Mouse (Mus musculus) gastrocnemius, adult 18-20 months (tissue): ENCODE data around the gene Dpp10. TPM values are rescaled to one million over a fixed set of nuclear protein-coding genes. Genes with fewer than 3 reads are reported as not detected.

Experiments used
- DNase-seq: peaks from one replicate; pipeline ENCODE4 v3.0.0; 2021; ENCODE audit warnings: low spot score
- long read RNA-seq, 2 experiments: library from polyadenylated mRNA; stranded (forward); transcript quantifications; one replicate each; pipeline ENCODE4 v2.0.0; 2021
- total RNA-seq, 2 experiments: library from RNA; stranded (reverse); gene quantifications; 2 replicates each; pipeline ENCODE4 v1.2.3; 2021

The Dpp10 gene
- under 1 TPM in 1 of 2 experiments, not detected in 1; 0.28 TPM for total RNA-seq
- long read RNA-seq, experiment 1, result 0 reads
- long read RNA-seq, experiment 2, result 0 reads

GRCm38 (mm10) chr1:124044925-124045640, at the start of gene Dpp10:
Gene Dpp10 (minus strand): TSS chr1:124045559.
- DNase-seq, result no peak

DNA sequence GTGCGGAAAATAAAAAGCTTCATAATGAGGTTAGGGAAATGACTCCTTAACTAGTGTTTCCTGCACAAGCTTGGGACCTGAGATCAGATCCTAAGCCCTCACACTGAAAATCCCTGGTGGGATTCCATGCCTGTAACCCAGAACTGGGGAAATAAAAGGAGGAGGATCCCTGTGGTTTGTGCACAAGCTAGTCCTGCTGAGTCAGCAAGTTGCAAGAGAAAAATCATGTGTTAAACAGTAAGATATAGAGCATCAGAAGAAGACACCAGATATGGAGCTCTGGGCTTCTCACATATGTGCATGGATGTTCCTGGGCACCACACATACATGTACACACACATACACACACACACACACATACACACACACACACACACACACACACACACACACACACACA, 3.2 kb upstream of the Dpp10 start:
- no peak for DNase-seq

DNA sequence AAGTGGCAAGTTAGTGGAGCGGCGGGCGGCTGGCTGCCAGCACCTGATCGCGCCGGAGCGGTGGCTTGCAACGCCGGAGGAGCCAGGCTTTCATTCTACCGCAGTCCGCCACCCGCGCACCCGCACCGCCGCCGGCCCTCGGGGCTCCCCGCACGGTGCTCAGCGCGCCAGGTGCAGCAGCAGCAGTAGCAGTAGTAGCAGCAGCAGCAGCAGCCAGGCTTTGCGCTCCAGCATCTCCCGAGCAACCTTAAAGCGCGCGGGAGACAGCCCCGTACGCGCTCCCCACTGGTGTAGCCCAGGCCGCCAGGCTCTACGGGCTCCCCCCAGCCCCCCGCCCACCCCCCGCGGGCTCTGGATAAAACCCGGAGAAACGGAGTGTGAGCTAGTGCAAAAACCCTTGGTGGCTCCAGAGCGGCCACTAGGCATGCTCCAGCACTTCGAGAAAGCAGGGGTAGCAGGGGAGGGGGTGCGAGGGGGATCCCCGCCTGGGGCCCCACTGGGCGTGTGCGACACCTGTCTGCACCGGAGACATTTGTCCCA, 472 bp upstream of the Dpp10 start:
- no peak for DNase-seq

DNA sequence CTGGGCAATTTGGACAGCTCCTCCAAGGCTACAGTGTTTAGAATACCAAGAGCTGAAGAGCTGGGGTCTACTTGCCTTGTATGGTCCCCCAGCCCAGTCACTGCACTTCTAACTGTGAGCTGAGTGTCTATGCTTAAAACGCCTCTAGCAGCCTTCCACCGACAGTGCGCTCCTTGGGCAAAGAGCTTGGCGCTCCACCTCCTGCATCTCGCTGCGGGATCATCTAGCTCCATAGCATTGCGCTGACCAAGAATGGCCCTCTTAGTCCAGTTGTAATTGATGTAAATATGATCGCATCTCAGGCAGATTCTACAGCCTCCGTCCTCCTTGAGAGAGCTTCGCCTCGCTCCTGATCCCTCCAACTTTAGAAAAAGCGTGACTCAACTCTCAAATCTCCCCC, 1.2 kb downstream of the Dpp10 start:
- DNase-seq, result no peak

- DNase-seq, result no peak
Observed at GRCm38 (mm10) chr1:124043421-124043820, 1.9 kb downstream of the Dpp10 start.

GRCm38 (mm10) chr1:124041559-124041958, 3.8 kb downstream of the Dpp10 start:
- DNase-seq, result no peak

- no peak for DNase-seq
Observed at GRCm38 (mm10) chr1:124035306-124035990, 9.9 kb downstream of the Dpp10 start.

DNA sequence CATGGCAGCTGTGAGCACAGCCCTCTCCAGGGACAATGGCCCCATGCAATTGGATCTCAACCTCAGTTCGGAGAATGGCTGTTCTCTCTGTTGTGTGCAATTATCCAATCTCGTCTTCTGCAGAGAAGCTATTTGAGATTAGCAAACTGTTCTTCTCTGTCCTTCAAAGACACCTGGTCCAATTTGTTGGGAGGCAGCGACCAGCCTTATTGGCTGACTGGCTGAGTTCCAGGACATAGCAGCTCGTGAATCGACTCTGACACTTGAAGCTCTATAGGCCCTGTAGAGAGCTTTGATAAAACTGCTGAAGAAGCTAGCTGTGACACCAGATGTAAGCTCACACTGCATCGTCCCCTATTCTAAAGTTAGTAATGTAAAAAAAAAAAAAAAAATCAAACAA, 12.7 kb downstream of the Dpp10 start:
- no peak for DNase-seq

GRCm38 (mm10) chr1:124031968-124032367, 13.4 kb downstream of the Dpp10 start:
- DNase-seq, result no peak

DNA sequence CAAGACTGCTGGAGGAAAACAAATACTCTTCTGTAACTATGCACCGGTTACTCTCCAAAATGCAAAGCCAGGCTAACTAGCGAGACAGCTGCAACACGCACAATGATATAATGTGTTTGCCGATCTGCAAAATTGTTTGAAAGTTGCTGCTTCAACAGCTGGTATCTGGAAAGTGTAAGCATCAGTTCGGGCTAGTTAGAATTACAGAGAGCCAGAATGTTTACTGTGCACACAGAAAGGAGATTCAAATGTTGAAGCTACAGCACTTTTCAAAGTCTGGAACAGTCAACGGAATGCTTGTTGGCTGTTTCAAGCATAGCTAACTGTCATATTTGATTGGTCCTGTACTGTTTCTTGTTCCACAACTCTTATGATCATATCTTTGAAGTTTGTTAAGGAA, 42.6 kb downstream of the Dpp10 start:
- DNase-seq, result no peak

DNA sequence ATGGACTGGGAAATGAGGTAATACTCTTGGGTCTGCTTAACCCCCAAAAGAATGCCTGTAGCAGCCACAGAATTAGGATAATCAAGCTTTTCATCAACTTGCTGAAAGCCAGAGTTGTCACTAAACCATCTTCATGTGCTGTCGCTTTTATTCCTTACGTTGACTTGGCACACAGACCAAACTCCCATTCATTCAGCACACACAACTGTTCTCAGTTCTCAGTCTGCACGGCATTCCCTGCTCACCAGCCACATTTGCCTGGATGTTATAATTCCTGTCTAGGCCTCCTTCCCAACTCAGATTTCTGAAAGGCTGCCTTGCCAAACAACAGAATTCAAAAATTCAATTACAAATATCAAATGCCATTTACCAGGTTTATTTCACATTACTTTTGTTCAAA, 49.6 kb downstream of the Dpp10 start:
- DNase-seq, result no peak

DNA sequence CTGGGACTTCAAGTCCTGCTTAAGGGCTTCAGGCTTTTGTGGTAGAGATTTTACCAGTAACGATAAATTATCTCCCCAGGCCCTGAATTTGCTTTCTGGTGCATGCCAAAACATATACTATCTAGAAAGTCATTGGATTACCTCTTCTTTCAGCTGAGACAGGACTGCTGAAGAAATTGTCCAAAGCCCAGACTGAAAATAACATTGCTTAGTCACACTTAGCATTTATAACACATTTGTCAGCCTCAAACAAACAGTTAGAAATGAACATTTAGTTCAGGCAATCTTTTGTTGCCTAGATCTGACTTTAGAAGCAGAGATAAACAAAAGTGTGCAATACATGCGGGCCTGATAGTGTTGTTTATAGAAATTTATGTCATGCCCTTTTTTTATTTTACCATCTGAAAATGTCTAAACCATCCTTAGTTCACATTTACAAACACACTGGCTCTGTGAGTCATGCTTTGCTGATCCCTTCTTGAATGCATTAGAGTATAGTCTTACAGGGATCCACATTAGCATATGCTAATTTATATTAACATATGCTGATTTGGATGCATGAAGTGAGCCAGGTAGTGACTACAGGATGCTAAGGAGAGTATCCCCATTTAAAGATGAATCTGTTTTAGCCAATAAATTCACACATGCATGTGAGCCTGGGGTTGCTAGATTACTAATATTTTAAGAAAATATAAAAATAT, 59.9 kb downstream of the Dpp10 start:
- DNase-seq, result no peak

DNA sequence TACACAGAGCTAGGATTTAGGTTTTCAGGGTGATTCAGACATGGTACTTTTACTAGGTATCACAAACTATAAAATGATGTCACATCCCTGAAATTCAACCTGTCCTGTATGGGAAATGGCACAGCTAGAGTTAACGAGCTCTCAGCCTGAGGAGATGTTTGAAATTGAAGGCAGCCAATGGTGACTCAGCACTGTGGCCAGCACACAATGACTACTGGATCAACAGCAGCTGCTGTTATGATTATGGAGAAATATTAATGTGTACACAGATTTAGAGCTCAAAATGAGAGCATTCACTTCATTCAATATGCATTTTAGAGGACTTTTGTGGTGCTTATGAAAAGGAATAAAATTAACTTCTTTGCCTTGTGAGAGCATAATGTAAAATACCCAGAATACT, 66.8 kb downstream of the Dpp10 start:
- DNase-seq, result no peak

- no peak for DNase-seq
Observed at GRCm38 (mm10) chr1:123974621-123975020, 70.7 kb downstream of the Dpp10 start.

GRCm38 (mm10) chr1:123946149-123946548, 99.2 kb downstream of the Dpp10 start:
- DNase-seq, result no peak

DNA sequence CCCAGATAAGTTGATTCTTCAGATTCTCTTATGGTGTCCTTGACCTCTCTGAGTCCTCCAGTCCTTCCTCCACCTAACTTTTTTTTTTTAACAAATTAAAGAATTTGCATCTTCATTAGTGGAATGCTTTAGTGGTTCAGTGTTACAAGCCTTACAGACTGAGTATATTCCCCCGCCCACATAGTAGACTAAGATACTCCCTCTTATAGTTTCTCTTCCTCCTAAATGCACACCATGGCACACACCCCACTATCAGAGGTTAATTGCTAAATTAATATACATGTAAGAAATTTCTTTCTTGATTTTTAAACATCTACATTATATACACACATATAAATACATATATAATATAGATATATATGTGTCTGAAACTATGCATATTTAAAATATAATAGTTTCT, 104.5 kb downstream of the Dpp10 start:
- no peak for DNase-seq

- DNase-seq, result no peak
Observed at GRCm38 (mm10) chr1:123933812-123934727, 111.3 kb downstream of the Dpp10 start.

- no peak for DNase-seq
Observed at GRCm38 (mm10) chr1:123928003-123928370, 117.4 kb downstream of the Dpp10 start.

GRCm38 (mm10) chr1:123927278-123928002, 117.9 kb downstream of the Dpp10 start:
- DNase-seq, result no peak

DNA sequence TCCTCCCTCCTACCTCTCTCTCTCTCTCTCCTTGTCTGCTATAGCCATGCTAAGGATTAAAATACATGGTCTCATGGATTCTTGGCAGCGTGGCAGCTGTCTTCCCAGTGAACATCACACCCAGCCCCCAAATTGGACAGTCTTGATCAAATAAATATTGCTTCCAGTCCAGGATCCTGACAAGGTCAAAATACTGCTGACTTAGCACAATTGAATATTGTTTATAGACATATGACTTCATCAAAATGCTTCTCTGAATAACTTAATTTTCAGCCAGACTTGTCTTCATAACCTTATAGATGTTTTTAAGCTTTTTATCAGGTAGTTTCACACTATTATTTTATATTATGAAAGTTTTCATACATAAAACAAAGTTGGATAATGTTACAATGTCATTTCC, 120.5 kb downstream of the Dpp10 start:
- DNase-seq, result no peak

- no peak for DNase-seq
Observed at GRCm38 (mm10) chr1:123923907-123924306, 121.5 kb downstream of the Dpp10 start.
